Comparison of ENCODE assay signal across 14 mouse cellular contexts in genomic region chr13:71784740-71785139, GRCm38 (mm10).
DNase-seq lines count a peak whose midpoint lies in the region; ATAC-seq and TF ChIP-seq lines count a peak whose summit lies in the region.
"Had no signal": no experiment of that assay in that cellular context is flagged by ENCODE, and none has a peak within 500 bp of the region (broad histone marks: within the 10 kb centered on the region; RNA-seq: fewer than 3 reads in every experiment).

No protein-coding gene starts in this region.

- no peaks in the 10 kb centered on the region for H3K36me3 ChIP-seq in embryonic facial prominence, embryonic 14.5 days (ENCODE audit: control insufficient read depth, insufficient read depth, low read length)
- no peaks in the 10 kb centered on the region for H3K36me3 ChIP-seq in embryonic facial prominence, embryonic 10.5 days (replicated peaks)
- no peaks in the 10 kb centered on the region for H3K36me3 ChIP-seq in midbrain, embryonic 12.5 days
- H3K36me3 ChIP-seq in midbrain, postnatal 0 days (ENCODE audit: insufficient read depth, low read length) = no peaks in the 10 kb centered on the region
- H3K36me3 ChIP-seq in hindbrain, embryonic 12.5 days = no peaks in the 10 kb centered on the region
- H3K36me3 ChIP-seq: forebrain, embryonic 15.5 days; G1E had no signal

- TF ChIP-seq CTCF in midbrain, postnatal 0 days (IDR thresholded peaks at IDR 0.05) = no peak

- WGBS in embryonic facial prominence, embryonic 14.5 days = 52% methylated on average over 10 of the region's 10 CpGs
- WGBS in embryonic facial prominence, embryonic 10.5 days = 55% methylated on average over 10 of the region's 10 CpGs
- 37% methylated on average over 10 of the region's 10 CpGs for WGBS in midbrain, embryonic 12.5 days
- WGBS in midbrain, postnatal 0 days = 37% methylated on average over 10 of the region's 10 CpGs
- WGBS in hindbrain, embryonic 12.5 days = 41% methylated on average over 10 of the region's 10 CpGs

- peak; percentile 41; the same call in 1 of the 2 replicates for ATAC-seq in embryonic facial prominence, embryonic 14.5 days (ENCODE audit: low read depth)
- peak; percentile 73; the same call in 1 of the 2 replicates for ATAC-seq in midbrain, embryonic 12.5 days (ENCODE audit: low FRiP score, low read depth)
- no peak for ATAC-seq in midbrain, postnatal 0 days (ENCODE audit: low FRiP score)
- peak; percentile 64; the same call in 1 of the 2 replicates for ATAC-seq in hindbrain, embryonic 12.5 days (ENCODE audit: low FRiP score)
- no peak for ATAC-seq in inflammation-experienced regulatory T-cells, adult 6 months
- ATAC-seq: forebrain, embryonic 15.5 days; lung, postnatal 0 days had no signal

- peaks cover 7% of the 10 kb centered on the region; the same call in 1 of the 2 replicates for H3K9me3 ChIP-seq in embryonic facial prominence, embryonic 14.5 days (ENCODE audit: control insufficient read depth, low read length)
- no peaks in the 10 kb centered on the region for H3K9me3 ChIP-seq in embryonic facial prominence, embryonic 10.5 days
- H3K9me3 ChIP-seq in midbrain, embryonic 12.5 days = 0 out of 2 replicates have a peak, but pooled peaks cover 6% of the 10 kb centered on the region
- H3K9me3 ChIP-seq in midbrain, postnatal 0 days (ENCODE audit: low read length) = 0 out of 2 replicates have a peak, but pooled peaks cover 6% of the 10 kb centered on the region
- H3K9me3 ChIP-seq in hindbrain, embryonic 12.5 days (replicated peaks) = no peaks in the 10 kb centered on the region
- H3K9me3 ChIP-seq: forebrain, embryonic 15.5 days had no signal

- no peak overlapping the region for H3K9ac ChIP-seq in embryonic facial prominence, embryonic 14.5 days (ENCODE audit: low read depth, low read length)
- no peak overlapping the region for H3K9ac ChIP-seq in midbrain, embryonic 12.5 days (replicated peaks)
- no peak overlapping the region for H3K9ac ChIP-seq in midbrain, postnatal 0 days (replicated peaks; ENCODE audit: low read length, poor library complexity, severe bottlenecking)
- no peak overlapping the region for H3K9ac ChIP-seq in hindbrain, embryonic 12.5 days
- H3K9ac ChIP-seq: forebrain, embryonic 15.5 days had no signal

- no peak overlapping the region for H3K4me3 ChIP-seq in embryonic facial prominence, embryonic 14.5 days (ENCODE audit: low read depth, low read length)
- no peak overlapping the region for H3K4me3 ChIP-seq in embryonic facial prominence, embryonic 10.5 days
- no peak overlapping the region for H3K4me3 ChIP-seq in midbrain, embryonic 12.5 days
- no peak overlapping the region for H3K4me3 ChIP-seq in midbrain, postnatal 0 days (ENCODE audit: low read depth, low read length)
- H3K4me3 ChIP-seq in hindbrain, embryonic 12.5 days = no peak overlapping the region
- H3K4me3 ChIP-seq: forebrain, embryonic 15.5 days; myocyte had no signal

- DNase-seq in embryonic facial prominence, embryonic 14.5 days (ENCODE audit: low spot score) = peak; percentile 61
- no peak for DNase-seq in embryonic facial prominence, embryonic 10.5 days (ENCODE audit: low spot score)
- DNase-seq in midbrain, postnatal 0 days (ENCODE audit: low spot score) = no peak
- DNase-seq in liver (no peak), adipocyte (ENCODE audit: low spot score) (no peak)
- DNase-seq: cerebellum, adult 18-20 months; kidney, adult 9 months had no signal

- no peak overlapping the region for H3K4me2 ChIP-seq in embryonic facial prominence, embryonic 14.5 days (ENCODE audit: low read depth, low read length)
- no peak overlapping the region for H3K4me2 ChIP-seq in midbrain, embryonic 12.5 days (replicated peaks)
- H3K4me2 ChIP-seq in midbrain, postnatal 0 days (ENCODE audit: low read depth, low read length, poor library complexity, severe bottlenecking) = no peak overlapping the region
- H3K4me2 ChIP-seq in hindbrain, embryonic 12.5 days (replicated peaks) = no peak overlapping the region
- H3K4me2 ChIP-seq: forebrain, embryonic 15.5 days had no signal

- no peaks in the 10 kb centered on the region; the same call in 1 of the 2 replicates for H3K4me1 ChIP-seq in embryonic facial prominence, embryonic 14.5 days (ENCODE audit: control insufficient read depth, insufficient read depth, low read length)
- H3K4me1 ChIP-seq in embryonic facial prominence, embryonic 10.5 days = peaks cover 7% of the 10 kb centered on the region
- H3K4me1 ChIP-seq in midbrain, embryonic 12.5 days = peaks cover 5% of the 10 kb centered on the region; the same call in 1 of the 2 replicates
- no peaks in the 10 kb centered on the region for H3K4me1 ChIP-seq in midbrain, postnatal 0 days (ENCODE audit: insufficient read depth, low read length)
- H3K4me1 ChIP-seq in hindbrain, embryonic 12.5 days = peaks cover 4% of the 10 kb centered on the region; the same call in 1 of the 2 replicates

- no peaks in the 10 kb centered on the region for H3K27me3 ChIP-seq in embryonic facial prominence, embryonic 14.5 days (replicated peaks; ENCODE audit: control insufficient read depth, insufficient read depth, low read length)
- no peaks in the 10 kb centered on the region for H3K27me3 ChIP-seq in embryonic facial prominence, embryonic 10.5 days (replicated peaks; ENCODE audit: low read depth, poor library complexity, severe bottlenecking)
- H3K27me3 ChIP-seq in midbrain, embryonic 12.5 days = no peaks in the 10 kb centered on the region
- H3K27me3 ChIP-seq in midbrain, postnatal 0 days (ENCODE audit: insufficient read depth, low read length) = no peaks in the 10 kb centered on the region
- H3K27me3 ChIP-seq in hindbrain, embryonic 12.5 days = no peaks in the 10 kb centered on the region
- H3K27me3 ChIP-seq: forebrain, embryonic 15.5 days had no signal

- no peak overlapping the region for H3K27ac ChIP-seq in embryonic facial prominence, embryonic 14.5 days (replicated peaks; ENCODE audit: low read depth, low read length)
- no peak overlapping the region for H3K27ac ChIP-seq in embryonic facial prominence, embryonic 10.5 days (replicated peaks)
- peak overlapping the region; percentile 8; the same call in 1 of the 2 replicates for H3K27ac ChIP-seq in midbrain, embryonic 12.5 days (replicated peaks)
- no peak overlapping the region for H3K27ac ChIP-seq in midbrain, postnatal 0 days (ENCODE audit: low read depth, low read length)
- H3K27ac ChIP-seq in hindbrain, embryonic 12.5 days = 0 out of 2 replicates have a peak overlapping the region, but pooled peaks have one; percentile 19
- H3K27ac ChIP-seq: forebrain, embryonic 15.5 days had no signal

Comparison
In these comparisons a context has a peak if more than half of its experiments do, and no peak if none do; other contexts are left out.
1. ATAC-seq: peak in embryonic facial prominence, embryonic 14.5 days (single experiment), midbrain, embryonic 12.5 days (single experiment) and hindbrain, embryonic 12.5 days (single experiment); none in midbrain, postnatal 0 days (single experiment) and inflammation-experienced regulatory T-cells, adult 6 months (single experiment).
2. H3K27ac ChIP-seq: peak in midbrain, embryonic 12.5 days (single experiment) and hindbrain, embryonic 12.5 days (single experiment); none in embryonic facial prominence, embryonic 14.5 days (single experiment), embryonic facial prominence, embryonic 10.5 days (single experiment) and midbrain, postnatal 0 days (single experiment).